Mouse (Mus musculus): ENCODE measurements at regions not wholly inside any gene's neighbourhood (a gene's known extent, or its start where the extent isn't known, plus 50 kb on each side); places are given as distances from the start of the nearest gene placed in this dataset.
A peak's percentile ranks its signal among the peaks of the same experiment; 100 is the strongest.
"Not testable (repeated sequence)": the region's sequence is repeated elsewhere in the genome, so short reads cannot be mapped to it uniquely, and the experiment has no call there.

- peak; percentile 67 to 74 for DNase-seq (ENCODE audit: low spot score in 2 of 2)
Measured at GRCm38 (mm10) chr14:53803698-53804620, 449.9 kb downstream of the Dad1 start.

- no peak for DNase-seq (ENCODE audit: low spot score in 2 of 2)
Measured at GRCm38 (mm10) chr14:53802547-53802946, 451.4 kb downstream of the Dad1 start.

- DNase-seq (ENCODE audit: low spot score in 2 of 2): no peak
Measured at GRCm38 (mm10) chr14:53800508-53801136, 453.3 kb downstream of the Dad1 start.

- not testable (repeated sequence) for DNase-seq (ENCODE audit: low spot score in 2 of 2)
Measured at GRCm38 (mm10) chr14:53795160-53795559, 458.7 kb downstream of the Dad1 start.

GRCm38 (mm10) chr14:53794527-53794926, 459.4 kb downstream of the Dad1 start:
- no peak for DNase-seq (ENCODE audit: low spot score in 2 of 2)

- DNase-seq (ENCODE audit: low spot score in 2 of 2): not testable (repeated sequence)
Measured at GRCm38 (mm10) chr14:53792432-53792831, 461.5 kb downstream of the Dad1 start.

- DNase-seq (ENCODE audit: low spot score in 2 of 2): not testable (repeated sequence)
Measured at GRCm38 (mm10) chr14:53785547-53785946, 468.4 kb downstream of the Dad1 start.

GRCm38 (mm10) chr14:53777375-53777774, 476.5 kb downstream of the Dad1 start:
- no peak for DNase-seq (ENCODE audit: low spot score in 2 of 2)

- DNase-seq (ENCODE audit: low spot score in 2 of 2): peak; percentile 64 to 72
Measured at GRCm38 (mm10) chr14:53776717-53777116, 477.2 kb downstream of the Dad1 start.

GRCm38 (mm10) chr14:53766501-53766900, 487.4 kb downstream of the Dad1 start:
- not testable (repeated sequence) for DNase-seq (ENCODE audit: low spot score in 2 of 2)

GRCm38 (mm10) chr14:53765918-53766317, 488.0 kb downstream of the Dad1 start:
- not testable (repeated sequence) for DNase-seq (ENCODE audit: low spot score in 2 of 2)

GRCm38 (mm10) chr14:53760578-53760977, 493.3 kb downstream of the Dad1 start:
- DNase-seq (ENCODE audit: low spot score in 2 of 2): not testable (repeated sequence)

GRCm38 (mm10) chr14:53757782-53758181, 496.1 kb downstream of the Dad1 start:
- DNase-seq (ENCODE audit: low spot score in 2 of 2): not testable (repeated sequence)

GRCm38 (mm10) chr14:53757095-53757494, 496.8 kb downstream of the Dad1 start:
- DNase-seq (ENCODE audit: low spot score in 2 of 2): not testable (repeated sequence)

GRCm38 (mm10) chr14:53750703-53751441, 503.0 kb downstream of the Dad1 start:
- DNase-seq (ENCODE audit: low spot score in 2 of 2): no peak

- DNase-seq (ENCODE audit: low spot score in 2 of 2): not testable (repeated sequence)
Measured at GRCm38 (mm10) chr14:53743552-53743951, 510.4 kb downstream of the Dad1 start.

GRCm38 (mm10) chr14:53742864-53743263, 511.0 kb downstream of the Dad1 start:
- DNase-seq (ENCODE audit: low spot score in 2 of 2): not testable (repeated sequence)

GRCm38 (mm10) chr14:53741246-53741645, 512.7 kb downstream of the Dad1 start:
- peak; percentile 53 to 67 for DNase-seq (ENCODE audit: low spot score in 2 of 2)

- not testable (repeated sequence) for DNase-seq (ENCODE audit: low spot score in 2 of 2)
Measured at GRCm38 (mm10) chr14:53737962-53738361, 515.9 kb downstream of the Dad1 start.

- DNase-seq (ENCODE audit: low spot score in 2 of 2): not testable (repeated sequence)
Measured at GRCm38 (mm10) chr14:53736274-53736673, 517.6 kb downstream of the Dad1 start.

- not testable (repeated sequence) for DNase-seq (ENCODE audit: low spot score in 2 of 2)
Measured at GRCm38 (mm10) chr14:53731600-53731999, 522.3 kb downstream of the Dad1 start.

Measured in layer of hippocampus, postnatal 10 days (tissue).